Mouse (Mus musculus): ENCODE measurements around the gene Scn4b. TPM values are rescaled to one million over a fixed set of nuclear protein-coding genes. Genes with fewer than 3 reads are reported as not detected.

The Scn4b gene
- polyA plus RNA-seq, 1 experiment from 2014 or later, result 0.11 TPM

- no peak overlapping the region for H3K4me3 ChIP-seq (ENCODE audit: low read depth, low read length)
- no peaks in the 10 kb centered on the region for H3K4me1 ChIP-seq (ENCODE audit: control insufficient read depth, insufficient read depth, low read length)
- no peaks in the 10 kb centered on the region for H3K36me3 ChIP-seq (ENCODE audit: control insufficient read depth, insufficient read depth, low read length)
- no peak overlapping the region for H3K4me2 ChIP-seq (ENCODE audit: low read length)
- DNase-seq (ENCODE audit: low spot score), result no peak
- H3K9ac ChIP-seq (ENCODE audit: low read length), result no peak overlapping the region
- ATAC-seq, result no peak
- H3K27me3 ChIP-seq (replicated peaks; ENCODE audit: control insufficient read depth, insufficient read depth, low read length), result no peaks in the 10 kb centered on the region
- 91% methylated on average over 2 of the region's 2 CpGs for WGBS
- H3K9me3 ChIP-seq (replicated peaks; ENCODE audit: control insufficient read depth, low read length), result no peaks in the 10 kb centered on the region
- no peak overlapping the region for H3K27ac ChIP-seq (ENCODE audit: low read depth, low read length)
These were observed 32.4 kb upstream of the Scn4b start for GRCm38 (mm10) chr9:45105596-45106374.

- DNase-seq (ENCODE audit: low spot score) (peak; percentile 84), ATAC-seq (0 out of 2 replicates have a peak, but pooled peaks have one; percentile 48)
- peak overlapping the region; percentile 59 for H3K4me2 ChIP-seq (ENCODE audit: low read length)
- no peaks in the 10 kb centered on the region for H3K36me3 ChIP-seq (ENCODE audit: control insufficient read depth, insufficient read depth, low read length)
- 1% methylated on average over 14 of the region's 14 CpGs for WGBS
- H3K9me3 ChIP-seq (replicated peaks; ENCODE audit: control insufficient read depth, low read length), result no peaks in the 10 kb centered on the region
- H3K27me3 ChIP-seq (replicated peaks; ENCODE audit: control insufficient read depth, insufficient read depth, low read length), result no peaks in the 10 kb centered on the region
- peak overlapping the region; percentile 40; the same call in 1 of the 2 replicates for H3K9ac ChIP-seq (ENCODE audit: low read length)
- peaks cover 9% of the 10 kb centered on the region; the same call in 1 of the 2 replicates for H3K4me1 ChIP-seq (ENCODE audit: control insufficient read depth, insufficient read depth, low read length)
- H3K27ac ChIP-seq (ENCODE audit: low read depth, low read length), result no peak overlapping the region
- peak overlapping the region; percentile 33 for H3K4me3 ChIP-seq (ENCODE audit: low read depth, low read length)
These were observed 22.5 kb upstream of the Scn4b start for GRCm38 (mm10) chr9:45115706-45116105.

DNA sequence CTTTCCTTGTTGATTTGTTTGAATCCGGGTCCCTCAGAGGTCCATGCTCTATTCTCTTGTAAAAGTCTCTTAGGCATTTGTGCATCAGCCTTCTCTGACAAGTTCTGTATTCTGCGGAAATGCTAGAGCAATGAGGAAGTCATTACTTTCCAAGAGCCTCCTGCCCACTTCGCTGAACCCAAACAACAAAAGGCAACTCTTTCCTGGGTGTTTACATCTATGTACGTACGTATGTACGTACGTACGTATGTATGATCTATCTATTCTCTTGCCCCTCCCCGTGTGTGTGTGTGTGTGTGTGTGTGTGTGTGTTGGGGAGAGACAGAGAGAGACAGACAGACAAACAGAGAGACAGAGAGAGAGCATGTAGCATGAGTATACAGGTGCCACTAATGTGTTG is 21.4 kb upstream of the Scn4b start:
- Histone ChIP-seq H3K27ac (ENCODE audit: low read depth, low read length) (no peak overlapping the region), H3K27me3 (replicated peaks; ENCODE audit: control insufficient read depth, insufficient read depth, low read length) (no peaks in the 10 kb centered on the region), H3K9me3 (replicated peaks; ENCODE audit: control insufficient read depth, low read length) (no peaks in the 10 kb centered on the region), H3K36me3 (ENCODE audit: control insufficient read depth, insufficient read depth, low read length) (no peaks in the 10 kb centered on the region), H3K4me2 (ENCODE audit: low read length) (no peak overlapping the region), H3K4me3 (ENCODE audit: low read depth, low read length) (no peak overlapping the region), H3K4me1 (ENCODE audit: control insufficient read depth, insufficient read depth, low read length) (peaks cover 10% of the 10 kb centered on the region), H3K9ac (ENCODE audit: low read length) (no peak overlapping the region)
- WGBS, result 73% methylated on average over 9 of the region's 9 CpGs
- DNase-seq (ENCODE audit: low spot score) (no peak), ATAC-seq (no peak)

DNA sequence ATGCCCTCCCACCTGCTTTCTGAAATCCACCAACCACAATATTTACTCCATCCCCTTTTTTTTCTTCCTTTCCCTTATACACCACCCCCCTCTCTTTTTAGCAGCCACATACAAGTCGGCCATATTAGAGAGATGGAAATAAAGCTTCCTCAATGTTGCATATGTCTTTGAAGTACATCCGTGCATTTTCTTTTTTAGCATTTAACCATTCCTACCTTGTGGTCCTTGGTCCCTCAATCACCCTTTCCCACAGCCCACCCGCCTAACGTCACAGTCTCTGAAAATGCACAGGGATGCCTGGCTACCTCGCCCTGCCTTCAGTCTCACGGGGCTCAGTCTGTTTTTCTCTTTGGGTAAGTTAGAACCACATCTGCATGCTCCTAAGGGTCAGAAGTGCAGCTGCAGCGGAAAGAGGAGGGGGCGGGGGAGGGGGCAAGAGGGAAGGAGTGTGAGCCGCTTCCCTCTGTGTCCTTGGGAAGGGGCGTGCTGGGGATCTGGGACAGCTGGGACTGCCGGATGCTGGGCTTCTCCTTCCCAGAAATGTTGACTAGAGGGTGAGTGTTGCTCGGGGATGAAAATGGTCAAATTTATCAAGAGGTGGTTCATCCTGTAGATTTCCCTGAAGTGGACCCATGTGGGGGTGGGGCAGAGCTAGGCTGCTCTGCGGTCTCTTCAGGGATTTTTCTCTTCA is 20.3 kb upstream of the Scn4b start, which contains the start of gene Scn2b:
TSS of gene Scn2b (plus strand) at position 42 of the 691 bp plus-strand sequence.
- H3K4me2 ChIP-seq (ENCODE audit: low read length), result peak within 1 kb of the TSS; percentile 68
- no peaks in the 10 kb centered on the region for H3K27me3 ChIP-seq (replicated peaks; ENCODE audit: control insufficient read depth, insufficient read depth, low read length)
- peaks cover 16% of the 10 kb centered on the region for H3K4me1 ChIP-seq (ENCODE audit: control insufficient read depth, insufficient read depth, low read length)
- peak within 1 kb of the TSS; percentile 82 for H3K27ac ChIP-seq (ENCODE audit: low read depth, low read length)
- peak within 1 kb of the TSS; percentile 85 for H3K9ac ChIP-seq (ENCODE audit: low read length)
- DNase-seq (ENCODE audit: low spot score) (peak; percentile 70), ATAC-seq (peak; percentile 66; the same call in 1 of the 2 replicates)
- WGBS, result under 1% methylated on average over 13 of the region's 13 CpGs
- H3K4me3 ChIP-seq (ENCODE audit: low read depth, low read length), result peak within 1 kb of the TSS; percentile 54
- H3K9me3 ChIP-seq (replicated peaks; ENCODE audit: control insufficient read depth, low read length), result no peaks in the 10 kb centered on the region
- H3K36me3 ChIP-seq (ENCODE audit: control insufficient read depth, insufficient read depth, low read length), result no peaks in the 10 kb centered on the region

DNA sequence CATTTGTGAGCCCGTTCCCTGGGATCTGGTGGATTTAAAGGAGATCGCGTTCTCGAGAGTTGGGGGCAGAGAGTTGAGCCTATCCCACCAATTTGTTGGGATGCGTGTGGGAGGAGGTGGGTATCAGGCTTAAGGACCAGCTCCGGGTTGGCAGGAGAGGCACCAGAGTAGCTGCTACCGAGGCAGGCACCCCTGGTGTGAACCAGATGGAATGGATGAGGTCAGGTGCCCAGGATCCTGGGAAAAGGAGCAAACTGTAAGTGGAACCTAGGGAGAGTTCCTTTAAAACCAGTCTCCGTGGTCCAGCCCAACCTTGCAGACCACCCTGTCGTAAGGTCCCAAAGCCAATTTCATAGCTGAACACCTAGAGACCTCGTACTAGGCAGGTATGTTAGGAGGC is 19.6 kb upstream of the Scn4b start:
- Histone ChIP-seq H3K4me3 (ENCODE audit: low read depth, low read length) (peak overlapping the region; percentile 54), H3K36me3 (ENCODE audit: control insufficient read depth, insufficient read depth, low read length) (no peaks in the 10 kb centered on the region), H3K27ac (ENCODE audit: low read depth, low read length) (no peak overlapping the region), H3K27me3 (replicated peaks; ENCODE audit: control insufficient read depth, insufficient read depth, low read length) (no peaks in the 10 kb centered on the region), H3K4me1 (ENCODE audit: control insufficient read depth, insufficient read depth, low read length) (peaks cover 16% of the 10 kb centered on the region), H3K4me2 (ENCODE audit: low read length) (peak overlapping the region; percentile 68), H3K9ac (ENCODE audit: low read length) (peak overlapping the region; percentile 85), H3K9me3 (replicated peaks; ENCODE audit: control insufficient read depth, low read length) (no peaks in the 10 kb centered on the region)
- ATAC-seq (no peak), DNase-seq (ENCODE audit: low spot score) (no peak)
- 26% methylated on average over 10 of the region's 10 CpGs for WGBS

DNA sequence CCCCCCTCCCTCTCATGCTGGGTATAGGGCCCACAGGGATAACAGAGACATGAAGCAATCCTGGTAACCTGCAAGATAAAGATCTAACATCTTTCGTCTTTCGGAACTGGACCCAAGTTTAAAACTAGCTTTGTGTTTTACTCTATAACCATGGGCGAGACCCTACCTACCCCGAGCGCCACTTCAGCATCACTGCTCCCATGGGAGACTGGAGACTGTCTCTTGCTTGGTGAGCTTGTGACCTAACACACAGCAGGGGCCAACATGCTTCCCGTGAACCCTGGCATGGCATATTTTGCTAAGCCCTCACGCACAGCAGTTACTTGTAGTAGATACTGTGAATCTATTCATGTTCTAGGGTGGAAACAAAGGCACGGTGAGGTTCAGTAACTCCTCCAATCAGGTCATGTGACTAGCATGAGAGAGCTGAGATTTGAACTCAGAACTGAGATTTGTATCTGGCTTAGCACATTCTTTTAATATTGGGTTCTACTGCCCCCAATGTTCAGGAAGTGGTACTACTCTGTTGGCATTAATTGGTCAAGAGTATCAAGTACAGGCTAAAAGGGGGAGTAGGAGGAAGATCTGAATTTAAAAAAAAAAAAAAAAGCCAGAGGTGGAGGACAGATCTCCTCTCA is 18.8 kb upstream of the Scn4b start:
- peak overlapping the region; percentile 54; the same call in 1 of the 2 replicates for H3K4me3 ChIP-seq (ENCODE audit: low read depth, low read length)
- ATAC-seq (no peak), DNase-seq (ENCODE audit: low spot score) (no peak)
- 93% methylated on average over 8 of the region's 8 CpGs for WGBS
- H3K27me3 ChIP-seq (replicated peaks; ENCODE audit: control insufficient read depth, insufficient read depth, low read length), result no peaks in the 10 kb centered on the region
- H3K4me1 ChIP-seq (ENCODE audit: control insufficient read depth, insufficient read depth, low read length), result peaks cover 16% of the 10 kb centered on the region
- H3K4me2 ChIP-seq (ENCODE audit: low read length), result peak overlapping the region; percentile 68
- H3K27ac ChIP-seq (ENCODE audit: low read depth, low read length), result no peak overlapping the region
- no peaks in the 10 kb centered on the region for H3K36me3 ChIP-seq (ENCODE audit: control insufficient read depth, insufficient read depth, low read length)
- H3K9me3 ChIP-seq (replicated peaks; ENCODE audit: control insufficient read depth, low read length), result no peaks in the 10 kb centered on the region
- H3K9ac ChIP-seq (ENCODE audit: low read length), result no peak overlapping the region

DNA sequence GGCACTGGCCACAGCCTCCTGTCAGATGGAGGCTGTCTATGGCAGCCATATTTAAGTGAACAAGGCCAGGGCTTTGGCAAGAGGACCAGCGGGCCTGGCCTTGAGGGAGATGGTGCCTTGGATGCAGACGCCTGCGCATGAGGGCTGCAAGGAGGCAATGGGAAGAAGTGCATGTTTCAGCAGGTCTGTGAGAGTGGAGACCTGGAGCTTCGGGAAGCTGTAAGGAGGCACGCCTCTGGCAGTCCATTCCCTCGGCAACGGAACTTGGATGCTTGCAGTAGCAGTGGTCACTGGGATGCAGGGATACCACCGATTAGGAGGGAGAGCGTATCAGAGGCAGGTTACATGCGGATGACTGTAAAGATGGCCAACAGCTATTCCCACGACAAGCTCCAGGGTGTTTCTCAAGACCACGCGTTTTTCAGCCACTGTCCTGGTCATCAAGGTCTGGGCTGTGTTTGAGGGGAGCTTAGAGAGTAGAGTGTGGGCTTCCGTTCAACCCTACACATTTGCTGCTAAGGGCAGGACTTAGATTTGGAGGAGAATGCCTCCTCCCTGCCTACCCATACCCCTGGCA is 18.2 kb upstream of the Scn4b start:
- 89% methylated on average over 14 of the region's 14 CpGs for WGBS
- DNase-seq (ENCODE audit: low spot score) (no peak), ATAC-seq (no peak)
- Histone ChIP-seq H3K27ac (ENCODE audit: low read depth, low read length) (no peak overlapping the region), H3K4me1 (ENCODE audit: control insufficient read depth, insufficient read depth, low read length) (peaks cover 16% of the 10 kb centered on the region), H3K9ac (ENCODE audit: low read length) (no peak overlapping the region), H3K27me3 (replicated peaks; ENCODE audit: control insufficient read depth, insufficient read depth, low read length) (no peaks in the 10 kb centered on the region), H3K36me3 (ENCODE audit: control insufficient read depth, insufficient read depth, low read length) (no peaks in the 10 kb centered on the region), H3K9me3 (replicated peaks; ENCODE audit: control insufficient read depth, low read length) (no peaks in the 10 kb centered on the region), H3K4me3 (ENCODE audit: low read depth, low read length) (no peak overlapping the region), H3K4me2 (ENCODE audit: low read length) (no peak overlapping the region)

- H3K36me3 ChIP-seq (ENCODE audit: control insufficient read depth, insufficient read depth, low read length), result no peaks in the 10 kb centered on the region
- no peak overlapping the region for H3K4me2 ChIP-seq (ENCODE audit: low read length)
- H3K9me3 ChIP-seq (replicated peaks; ENCODE audit: control insufficient read depth, low read length), result no peaks in the 10 kb centered on the region
- H3K4me1 ChIP-seq (ENCODE audit: control insufficient read depth, insufficient read depth, low read length), result peaks cover 16% of the 10 kb centered on the region
- H3K27me3 ChIP-seq (replicated peaks; ENCODE audit: control insufficient read depth, insufficient read depth, low read length), result no peaks in the 10 kb centered on the region
- 94% methylated on average over 6 of the region's 6 CpGs for WGBS
- H3K4me3 ChIP-seq (ENCODE audit: low read depth, low read length), result no peak overlapping the region
- ATAC-seq (no peak), DNase-seq (ENCODE audit: low spot score) (no peak)
- no peak overlapping the region for H3K9ac ChIP-seq (ENCODE audit: low read length)
- H3K27ac ChIP-seq (ENCODE audit: low read depth, low read length), result no peak overlapping the region
These were observed 17.6 kb upstream of the Scn4b start for GRCm38 (mm10) chr9:45120567-45120966.

Data from forebrain, embryonic 14.5 days (tissue).